Mouse (Mus musculus) CH12.LX (cell line): Measurements from ENCODE around the gene Gm20765. TPM values are rescaled to one million over a fixed set of nuclear protein-coding genes. Genes with fewer than 3 reads are reported as not detected.

Experiments
- DNase-seq: peaks from one replicate; pipeline ENCODE4 v3.0.0-alpha.2; 2013; ENCODE audit errors: extremely low read depth
- H3K27ac ChIP-seq: 2 replicates; pipeline ENCODE4 v1.5.1; 2012; ENCODE audit warnings: low read depth, mild to moderate bottlenecking, control low read depth, moderate library complexity; ENCODE audit not compliant: insufficient read depth
- H3K27me3 ChIP-seq: replicated peaks from 2 replicates; pipeline ENCODE3; 2012; ENCODE audit warnings: inconsistent platforms
- H3K36me3 ChIP-seq, 2 experiments: replicated peaks in 1 of 2; 2 replicates each; pipeline versions ENCODE3 to v1.6.1; 2012; ENCODE audit warnings: inconsistent platforms in 1 of 2, low read length in 1 of 2, mild to moderate bottlenecking in 1 of 2, mixed read lengths in 1 of 2, moderate library complexity in 1 of 2; ENCODE audit not compliant: control insufficient read depth in 1 of 2, insufficient read depth in 1 of 2
- H3K4me1 ChIP-seq, 2 experiments: 2 replicates each; pipeline ENCODE4 v1.6.1; 2012; ENCODE audit warnings: inconsistent platforms in 1 of 2, moderate library complexity in 1 of 2; ENCODE audit not compliant: insufficient read depth in 2 of 2, control insufficient read depth in 1 of 2
- H3K4me2 ChIP-seq: 2 replicates; pipeline ENCODE4 v1.6.1; 2012; ENCODE audit warnings: low read depth, mild to moderate bottlenecking, control low read depth; ENCODE audit not compliant: poor library complexity, insufficient read depth, severe bottlenecking
- H3K4me3 ChIP-seq, 3 experiments: fragments of 150-350 bp in 1 of 3; sonication (generic) in 1 of 3; replicated peaks in 1 of 3; 2 replicates each; pipeline versions ENCODE3 to v1.5.1; 2011 to 2012; ENCODE audit warnings: low read depth in 2 of 3, low read length in 2 of 3, mild to moderate bottlenecking in 2 of 3, moderate library complexity in 2 of 3, control low read depth in 1 of 3, improper control_type of control experiment in 1 of 3, inconsistent platforms in 1 of 3, mixed read lengths in 1 of 3; ENCODE audit not compliant: poor library complexity in 1 of 3
- H3K79me2 ChIP-seq: replicated peaks from 2 replicates; pipeline ENCODE4 v1.6.1; 2012; ENCODE audit warnings: mild to moderate bottlenecking, moderate library complexity; ENCODE audit not compliant: control insufficient read depth, poor library complexity, insufficient read depth, severe bottlenecking; ENCODE audit errors: extremely low read depth
- H3K9ac ChIP-seq: 2 replicates; pipeline ENCODE4 v1.6.1; 2012; ENCODE audit warnings: low read depth, mild to moderate bottlenecking, control low read depth, moderate library complexity; ENCODE audit not compliant: insufficient read depth
- H3K9me3 ChIP-seq: replicated peaks from 2 replicates; pipeline ENCODE3; 2012; ENCODE audit warnings: low read length, inconsistent platforms, mixed read lengths
- CHD1 ChIP-seq: IDR thresholded peaks from 2 replicates; pipeline ENCODE4 v1.6.1; 2012; ENCODE audit warnings: low read depth, low read length, improper control_type of control experiment, inconsistent platforms
- CHD2 ChIP-seq: IDR thresholded peaks from 2 replicates; pipeline ENCODE4 v1.6.1; 2011; ENCODE audit warnings: low read length, improper control_type of control experiment
- GABPA ChIP-seq: IDR thresholded peaks from 2 replicates; pipeline ENCODE4 v1.6.1; 2012; ENCODE audit warnings: low read depth, low read length, improper control_type of control experiment, inconsistent platforms; ENCODE audit not compliant: insufficient replicate concordance
- HCFC1 ChIP-seq: IDR thresholded peaks from 2 replicates; pipeline ENCODE4 v1.6.1; 2012; ENCODE audit warnings: low read depth, mild to moderate bottlenecking, inconsistent platforms, low read length, improper control_type of control experiment
- JUN ChIP-seq: IDR thresholded peaks from 2 replicates; pipeline ENCODE4 v1.6.1; 2011; ENCODE audit warnings: low read depth, mild to moderate bottlenecking, low read length, improper control_type of control experiment, moderate library complexity; ENCODE audit not compliant: insufficient read depth
- JUND ChIP-seq: conservative IDR thresholded peaks from 2 replicates; pipeline ENCODE4 v1.6.1; 2011; ENCODE audit warnings: low read depth, low read length, improper control_type of control experiment
- KAT2A ChIP-seq: IDR thresholded peaks from 2 replicates; pipeline ENCODE4 v1.6.1; 2012; ENCODE audit warnings: low read length, improper control_type of control experiment, inconsistent platforms; ENCODE audit not compliant: insufficient replicate concordance
- MAFK ChIP-seq: IDR thresholded peaks from 2 replicates; pipeline ENCODE4 v1.6.1; 2011; ENCODE audit warnings: low read length, improper control_type of control experiment; ENCODE audit not compliant: insufficient replicate concordance
- MAX ChIP-seq: IDR thresholded peaks from 2 replicates; pipeline ENCODE4 v1.6.1; 2011; ENCODE audit warnings: low read length, improper control_type of control experiment
- MAZ ChIP-seq: IDR thresholded peaks from 2 replicates; pipeline ENCODE4 v1.6.1; 2012; ENCODE audit warnings: low read depth, mild to moderate bottlenecking, inconsistent platforms, low read length, improper control_type of control experiment, moderate library complexity
- NELFE ChIP-seq: IDR thresholded peaks from 2 replicates; pipeline ENCODE4 v1.6.1; 2011; ENCODE audit warnings: low read depth, low read length, improper control_type of control experiment
- POLR2A ChIP-seq: IDR thresholded peaks from 2 replicates; pipeline ENCODE4 v1.6.1; 2011; ENCODE audit warnings: low read depth, mild to moderate bottlenecking, improper control_type of control experiment, low read length
- RAD21 ChIP-seq: IDR thresholded peaks from 2 replicates; pipeline ENCODE4 v1.6.1; 2011; ENCODE audit warnings: low read depth, mild to moderate bottlenecking, low read length, improper control_type of control experiment, moderate library complexity
- RCOR1 ChIP-seq: conservative IDR thresholded peaks from 2 replicates; pipeline ENCODE4 v1.6.1; 2012; ENCODE audit warnings: low read depth, mild to moderate bottlenecking, inconsistent platforms, low read length, improper control_type of control experiment
- SIN3A ChIP-seq: IDR thresholded peaks from 2 replicates; pipeline ENCODE4 v1.6.1; 2012; ENCODE audit warnings: low read length, improper control_type of control experiment, inconsistent platforms
- UBTF ChIP-seq: IDR thresholded peaks from 2 replicates; pipeline ENCODE4 v1.6.1; 2012; ENCODE audit warnings: low read depth, mild to moderate bottlenecking, inconsistent platforms, low read length, improper control_type of control experiment, moderate library complexity
- USF2 ChIP-seq: conservative IDR thresholded peaks from 2 replicates; pipeline ENCODE4 v1.6.1; 2011; ENCODE audit warnings: low read depth, low read length, improper control_type of control experiment
- ZC3H11A ChIP-seq: IDR thresholded peaks from 2 replicates; pipeline ENCODE4 v1.6.1; 2012; ENCODE audit warnings: low read depth, mild to moderate bottlenecking, inconsistent platforms, low read length, improper control_type of control experiment
- dilution Hi-C: fragments of 300-500 bp; cut with MboI; formaldehyde crosslinking; loops from 2 replicates; pipeline ENCODE4 v1.14.3; 2020; ENCODE audit warnings: low sequenced_read_pairs; ENCODE audit not compliant: extremely low pct_unique_long_range_greater_than_20kb, extremely low pct_ligation_motif_present
- in situ Hi-C: fragments of 300-500 bp; cut with MboI; formaldehyde crosslinking; loops from 3 replicates; pipeline ENCODE4 v1.14.3; 2019; ENCODE audit warnings: low sequenced_read_pairs, low pct_ligation_motif_present, low pct_unique_long_range_greater_than_20kb, mixed read lengths
- polyA plus RNA-seq: library from polyadenylated mRNA; unstranded; fragments of >175 nt; gene quantifications from 2 replicates; pipeline ENCODE4 v1.2.1, GENCODE M21; 2012; ENCODE audit warnings: low read depth; ENCODE audit not compliant: insufficient read length
- total RNA-seq, 2 experiments: library from RNA; depleted of rRNA; stranded (reverse); fragments of 300-350 nt in 1 of 2; fragments of >200 nt in 1 of 2; gene quantifications; 2 replicates each; pipeline ENCODE4 v1.2.3; 2012 to 2014

Gm20765 gene
- total and polyA plus RNA-seq, 3 experiments = not detected

GRCm38 (mm10) chr10:104214527-104214926, 29.2 kb downstream of the Gm20765 start:
- no peak for DNase-seq
- H3K79me2 ChIP-seq = no peaks in the 10 kb centered on the region
- H3K4me1 ChIP-seq = no peaks in the 10 kb centered on the region
- no peaks in the 10 kb centered on the region for H3K27me3 ChIP-seq
- in situ Hi-C loops (no loop called here), dilution Hi-C loops (no loop called here)
- H3K4me3 ChIP-seq = no peak overlapping the region
- no peaks in the 10 kb centered on the region for H3K36me3 ChIP-seq
- H3K9ac ChIP-seq = no peak overlapping the region
- TF ChIP-seq GABPA (no peak), HCFC1 (no peak)
- no peak overlapping the region for H3K27ac ChIP-seq
- H3K4me2 ChIP-seq = no peak overlapping the region
- H3K9me3 ChIP-seq = peaks cover 30% of the 10 kb centered on the region

- no peaks in the 10 kb centered on the region for H3K4me1 ChIP-seq
- dilution Hi-C loops (no loop called here), in situ Hi-C loops (no loop called here)
- peaks cover 3% of the 10 kb centered on the region for H3K9me3 ChIP-seq
- TF ChIP-seq POLR2A (no peak), UBTF (no peak), MAX (no peak), ZC3H11A (no peak), JUN (no peak), MAFK (no peak), USF2 (no peak), KAT2A (no peak), CHD1 (no peak), RCOR1 (no peak), JUND (no peak), RAD21 (no peak), SIN3A (no peak), CHD2 (no peak), MAZ (no peak), NELFE (no peak)
- H3K36me3 ChIP-seq = no peaks in the 10 kb centered on the region
- no peaks in the 10 kb centered on the region for H3K27me3 ChIP-seq
- H3K79me2 ChIP-seq = no peaks in the 10 kb centered on the region
- H3K4me3 ChIP-seq = no peak overlapping the region
- no peak overlapping the region for H3K9ac ChIP-seq
- H3K27ac ChIP-seq = no peak overlapping the region
- H3K4me2 ChIP-seq = no peak overlapping the region
- no peak for DNase-seq
These were observed 35.1 kb downstream of the Gm20765 start for GRCm38 (mm10) chr10:104220303-104221021.

Other genes starting within 250 kb of the Gm20765 start
- gene Gm21293, start 42.5 kb upstream of the Gm20765 start, total RNA-seq (2012; rRNA removed) = not detected in 2 replicates
- gene Gm21293, start 42.5 kb upstream of the Gm20765 start, total RNA-seq (2014; rRNA removed) = not detected in 2 replicates
- gene Gm21293, start 42.5 kb upstream of the Gm20765 start, polyA plus RNA-seq = not detected in 2 replicates
- not detected in 2 replicates for gene Gm6763, start 34.0 kb upstream of the Gm20765 start, total RNA-seq (2012; rRNA removed)
- not detected in 2 replicates for gene Gm6763, start 34.0 kb upstream of the Gm20765 start, total RNA-seq (2014; rRNA removed)
- not detected in 2 replicates for gene Gm6763, start 34.0 kb upstream of the Gm20765 start, polyA plus RNA-seq
- not detected in 2 replicates for gene Gm8764, start 25.5 kb upstream of the Gm20765 start, total RNA-seq (2012; rRNA removed)
- not detected in 2 replicates for gene Gm8764, start 25.5 kb upstream of the Gm20765 start, total RNA-seq (2014; rRNA removed)
- gene Gm8764, start 25.5 kb upstream of the Gm20765 start, polyA plus RNA-seq = not detected in 2 replicates
- gene Gm21304, start 17.0 kb upstream of the Gm20765 start, total RNA-seq (2012; rRNA removed) = not detected in 2 replicates
- not detected in 2 replicates for gene Gm21304, start 17.0 kb upstream of the Gm20765 start, total RNA-seq (2014; rRNA removed)
- gene Gm21304, start 17.0 kb upstream of the Gm20765 start, polyA plus RNA-seq = not detected in 2 replicates
- not detected in 2 replicates for gene Gm21312, start 8.5 kb upstream of the Gm20765 start, total RNA-seq (2012; rRNA removed)
- gene Gm21312, start 8.5 kb upstream of the Gm20765 start, total RNA-seq (2014; rRNA removed) = not detected in 2 replicates
- not detected in 2 replicates for gene Gm21312, start 8.5 kb upstream of the Gm20765 start, polyA plus RNA-seq
- not detected in 2 replicates for gene Gm4340, start 8.5 kb downstream of the Gm20765 start, total RNA-seq (2012; rRNA removed)
- gene Gm4340, start 8.5 kb downstream of the Gm20765 start, total RNA-seq (2014; rRNA removed) = not detected in 2 replicates
- gene Gm4340, start 8.5 kb downstream of the Gm20765 start, polyA plus RNA-seq = not detected in 2 replicates